Mouse (Mus musculus): ENCODE data around the gene Rbpjl.

Gene Rbpjl

DNA sequence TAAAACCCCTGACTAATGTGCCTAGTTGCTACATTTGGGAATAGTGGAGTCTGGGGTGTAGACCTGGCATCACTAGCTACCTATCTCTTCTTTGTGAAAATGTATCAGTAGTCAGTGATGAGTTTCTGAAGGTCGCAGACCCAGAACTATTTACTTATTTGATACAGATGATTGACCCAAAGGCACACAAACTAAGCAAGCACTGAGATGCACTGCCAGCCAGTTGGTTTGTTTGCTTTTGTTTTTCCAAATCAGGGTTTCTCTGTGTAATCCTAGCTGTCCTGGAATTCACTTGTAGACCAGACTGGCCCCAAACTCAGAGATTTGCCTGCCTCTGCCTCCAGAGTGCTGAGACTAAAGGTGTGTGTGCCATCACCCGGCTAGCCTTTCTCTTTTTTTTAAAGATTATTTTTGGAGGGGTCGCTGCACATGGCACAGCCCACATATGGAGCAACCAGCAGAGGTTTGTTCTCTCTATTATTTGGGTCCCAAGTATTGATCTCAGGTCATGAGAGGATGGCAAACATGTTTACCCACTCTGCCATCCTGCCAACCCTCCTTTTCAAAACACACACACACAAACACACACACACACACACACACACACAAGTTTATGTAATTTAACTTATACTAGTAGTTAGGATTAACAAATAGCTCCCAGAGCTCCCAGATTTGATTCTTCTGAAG is 42.6 kb downstream of the Rbpjl start:
- no peak for DNase-seq (ENCODE audit: low spot score)

DNA sequence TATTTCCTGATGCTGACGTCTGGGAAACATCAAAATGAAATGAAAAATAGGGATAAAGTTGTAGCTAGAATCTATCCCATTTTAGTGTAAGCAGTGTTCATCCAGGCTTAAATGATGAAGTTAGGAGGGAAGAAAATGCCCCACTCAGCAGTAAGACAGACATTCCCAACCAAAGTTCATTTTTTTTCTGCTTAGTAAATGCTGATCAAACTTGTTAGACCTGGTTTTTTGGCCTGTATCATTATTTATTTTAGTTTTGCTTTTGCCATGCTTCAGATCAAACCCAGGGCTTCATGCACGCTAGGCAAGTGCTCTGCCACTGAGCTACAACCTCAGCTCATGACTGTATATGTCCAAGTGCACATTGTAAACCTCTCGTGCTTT is 43.1 kb downstream of the Rbpjl start:
- DNase-seq (ENCODE audit: low spot score), result no peak

DNA sequence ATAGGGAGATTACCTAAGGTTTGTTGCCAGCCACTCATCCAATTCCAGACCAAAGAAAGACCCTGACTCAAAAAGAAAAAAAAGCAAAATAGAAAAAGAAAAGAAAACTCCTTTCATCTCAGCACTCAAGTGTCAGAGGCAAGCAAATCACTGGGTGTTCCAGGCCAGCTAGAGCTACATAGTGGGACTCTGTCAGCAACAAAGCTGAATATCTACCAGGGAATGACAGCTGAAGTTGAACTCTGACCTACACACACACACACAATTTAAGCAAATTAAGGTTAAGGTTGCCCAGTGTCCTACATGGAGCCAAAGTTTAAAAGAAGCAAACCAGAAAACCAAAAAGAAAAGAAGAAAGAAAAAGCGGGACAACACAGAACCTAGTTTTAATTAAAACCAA is 45.2 kb downstream of the Rbpjl start:
- DNase-seq (ENCODE audit: low spot score), result no peak

DNA sequence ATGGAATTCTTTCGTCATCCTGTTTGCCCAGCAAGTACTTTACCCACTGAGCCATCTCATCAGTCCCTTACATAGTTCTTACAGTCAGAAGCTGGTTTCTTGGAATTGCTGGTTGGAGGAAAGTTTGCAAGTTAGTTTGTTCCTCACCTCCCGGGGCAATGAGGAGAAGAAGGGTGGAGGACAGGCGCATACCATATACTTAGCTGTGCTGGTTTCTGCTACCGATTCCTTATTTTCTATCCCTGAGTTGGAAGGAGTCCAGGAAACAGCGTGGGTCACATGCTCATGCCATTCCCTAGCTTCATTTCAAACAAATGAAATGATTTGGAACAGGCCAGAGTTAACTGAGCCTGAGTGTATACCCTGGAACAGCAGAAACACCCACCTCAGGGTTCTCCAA is 46.0 kb downstream of the Rbpjl start:
- DNase-seq (ENCODE audit: low spot score), result no peak

DNA sequence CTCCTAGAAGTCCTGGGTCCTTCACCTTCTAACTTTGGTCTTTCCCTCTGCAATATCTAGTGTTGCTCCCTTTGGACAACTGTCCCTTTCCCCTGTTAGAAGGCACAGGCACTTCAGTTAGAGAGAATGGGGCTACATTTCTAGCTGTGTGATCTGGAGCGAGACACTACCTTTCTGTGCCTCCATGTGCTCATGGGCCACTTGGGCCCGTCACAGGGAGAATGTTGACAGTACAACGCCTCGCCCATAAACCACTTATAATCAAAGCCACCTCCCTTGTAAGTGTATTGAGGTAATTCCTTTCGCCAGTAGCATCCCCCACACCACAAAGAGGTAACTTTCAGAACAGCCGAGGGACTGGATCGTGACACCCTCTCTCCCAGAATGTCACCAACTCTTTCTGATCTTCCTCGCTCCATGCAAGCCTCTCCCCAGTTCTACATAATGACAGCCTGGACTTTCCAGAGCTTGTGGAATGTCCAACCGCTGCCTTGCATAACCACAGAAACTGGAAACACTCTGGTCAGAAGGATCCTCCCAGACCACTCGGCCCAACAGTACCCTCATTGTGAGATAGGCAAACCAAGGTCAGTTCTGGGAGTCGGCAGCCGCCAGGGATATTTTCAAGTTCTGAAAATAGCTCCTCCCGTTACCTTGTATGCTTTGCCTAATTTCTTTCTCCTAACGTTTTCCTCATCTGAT is 46.6 kb downstream of the Rbpjl start:
- DNase-seq (ENCODE audit: low spot score), result no peak

DNA sequence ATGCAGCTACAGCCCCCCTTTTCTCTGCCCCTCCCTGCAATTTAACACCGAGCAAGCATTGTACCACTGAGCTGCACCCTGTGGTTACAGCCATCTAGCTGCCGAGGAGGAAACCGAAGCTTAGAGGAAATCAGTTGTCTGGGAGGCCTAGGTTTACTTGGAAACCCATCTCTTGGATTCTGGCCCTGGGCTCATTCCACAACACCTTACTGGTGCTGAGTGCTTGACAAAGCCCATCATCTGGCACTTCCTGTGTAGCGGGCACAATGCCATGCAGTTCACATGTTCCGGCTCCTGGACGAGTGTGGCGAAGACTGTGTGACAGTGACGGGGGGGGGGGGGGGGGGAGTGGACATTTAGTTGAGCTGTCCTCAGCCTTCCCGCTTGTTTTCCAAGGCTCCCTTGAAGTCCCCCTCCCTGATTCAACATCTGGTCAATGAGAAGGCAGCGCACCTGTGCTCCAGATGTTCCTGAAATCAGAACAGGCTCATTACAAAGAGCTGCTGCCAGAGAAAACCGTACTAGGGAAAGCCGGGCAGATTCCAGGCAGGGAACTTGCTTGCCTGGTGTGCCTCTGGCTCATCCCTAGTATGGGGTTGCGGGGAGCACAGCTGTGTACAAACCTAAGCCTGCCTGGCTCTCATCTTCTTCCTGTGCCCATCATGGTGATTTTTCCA is 49.2 kb downstream of the Rbpjl start:
- DNase-seq (ENCODE audit: low spot score), result peak; percentile 21

DNA sequence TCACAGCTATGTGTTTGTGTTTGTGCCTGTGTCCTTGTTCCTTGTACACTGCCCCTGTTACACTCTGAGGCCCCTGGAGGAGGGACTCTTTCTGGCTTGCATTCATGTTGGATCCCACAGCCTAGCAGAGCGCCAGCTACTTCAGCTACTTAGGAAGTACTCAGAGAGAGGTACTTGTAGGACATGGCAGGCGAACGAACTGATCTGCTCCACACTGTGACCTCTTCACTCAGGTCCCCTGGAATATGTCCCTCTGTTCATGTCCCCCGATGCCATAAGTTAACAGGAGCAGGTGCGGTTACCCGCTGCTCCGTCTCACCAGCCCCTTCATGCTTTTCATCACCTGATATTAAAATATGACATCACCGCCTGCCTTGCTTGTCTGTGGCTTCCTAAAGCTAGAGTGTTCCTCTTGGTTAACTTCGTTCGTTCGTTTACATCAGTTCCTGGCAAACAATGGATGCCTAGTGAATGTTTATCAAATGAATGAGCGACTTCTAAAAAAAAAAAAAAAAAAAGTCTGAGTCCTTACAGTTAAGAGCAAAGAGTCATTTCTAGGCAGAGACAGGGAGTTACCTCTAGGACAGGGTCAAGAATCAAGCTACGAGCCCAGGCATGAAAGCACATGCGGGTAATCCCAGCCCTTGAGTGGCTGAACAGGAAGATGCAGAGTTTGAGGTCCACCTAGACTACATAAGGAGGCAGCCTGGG is 50.3 kb downstream of the Rbpjl start:
- DNase-seq (ENCODE audit: low spot score), result no peak

DNA sequence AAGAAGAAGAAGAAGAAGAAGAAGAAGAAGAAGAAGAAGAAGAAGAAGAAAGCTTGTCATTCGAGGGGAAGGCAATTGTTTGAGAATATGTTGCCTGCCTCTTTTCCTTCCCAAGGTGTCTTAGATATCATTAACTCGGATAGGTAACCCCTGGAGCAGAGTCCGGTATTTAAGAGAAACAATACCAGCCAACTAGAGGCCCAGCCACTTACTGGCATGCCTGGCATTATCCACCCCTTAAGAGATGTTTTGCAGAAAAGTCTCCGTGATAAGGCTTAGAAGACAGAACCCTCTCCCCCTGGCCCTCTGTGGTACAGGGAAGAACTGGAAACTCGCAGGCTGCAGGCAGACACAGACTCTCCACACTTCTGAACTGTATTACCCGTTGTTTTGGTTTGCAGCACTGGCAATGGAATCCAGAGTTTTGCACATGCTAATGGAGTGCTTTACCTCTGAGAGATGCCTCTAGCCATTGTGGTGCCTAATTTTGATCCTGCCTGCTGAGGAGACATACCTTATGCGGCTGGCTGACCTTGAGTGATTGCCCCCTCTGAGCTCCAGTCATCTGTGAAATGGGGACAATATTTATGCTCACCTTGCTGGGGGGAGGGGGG is 51.1 kb downstream of the Rbpjl start:
- DNase-seq (ENCODE audit: low spot score), result no peak

DNA sequence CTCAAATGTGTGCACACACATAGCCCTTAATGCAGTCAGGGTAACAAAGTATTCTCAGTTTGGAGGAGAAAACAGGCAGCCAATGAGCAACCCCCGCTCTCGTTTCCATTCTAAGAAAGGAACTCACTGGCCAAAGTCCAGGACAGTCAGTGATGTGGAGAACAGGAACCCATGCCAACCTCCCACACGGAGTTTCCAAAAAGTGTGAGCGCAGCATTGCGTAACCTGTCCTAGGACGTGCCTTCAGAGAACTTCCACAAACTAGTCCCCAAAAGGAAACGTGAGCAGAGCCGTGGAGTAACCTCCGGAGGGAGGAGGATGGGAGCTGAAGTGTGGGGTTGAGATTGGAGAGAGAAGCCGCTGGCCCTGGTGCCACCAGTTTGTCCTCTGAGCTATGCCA is 51.9 kb downstream of the Rbpjl start:
- DNase-seq (ENCODE audit: low spot score), result no peak

DNA sequence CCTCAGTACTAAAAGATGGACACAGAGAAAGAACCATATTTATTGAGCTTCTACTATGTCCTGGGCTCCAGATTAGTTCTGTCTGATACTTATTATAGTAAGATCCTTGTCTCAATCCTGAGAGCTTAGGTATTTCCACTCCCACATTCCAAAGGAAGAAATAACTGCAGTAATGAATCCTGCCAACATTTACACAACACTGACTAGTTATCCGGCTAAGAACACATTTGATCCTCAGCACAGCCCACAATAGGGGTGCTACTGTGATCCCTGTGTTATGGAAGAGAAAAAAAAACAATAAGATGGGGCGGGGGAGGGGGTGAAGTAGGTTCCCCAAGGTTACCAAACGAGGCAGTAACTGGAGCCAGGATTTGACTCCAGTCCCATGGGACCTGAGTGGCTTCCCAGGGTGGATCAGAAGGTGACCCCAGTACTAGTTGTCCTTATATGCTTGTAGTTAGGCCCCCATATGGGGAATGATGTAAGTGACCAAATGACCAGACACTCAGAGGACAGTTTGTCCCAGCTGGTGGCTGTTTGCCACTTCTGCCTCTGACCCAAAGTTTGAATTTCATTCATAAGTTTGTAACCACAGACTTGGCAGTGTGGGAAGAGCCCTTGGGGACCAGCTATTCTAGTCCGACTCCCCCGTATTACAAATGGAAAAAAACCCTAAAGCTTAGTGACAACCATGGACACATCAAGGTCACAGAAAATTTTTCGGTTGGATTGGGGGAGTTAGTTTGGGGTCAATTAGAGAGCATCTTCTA is 52.7 kb downstream of the Rbpjl start:
- no peak for DNase-seq (ENCODE audit: low spot score)

DNA sequence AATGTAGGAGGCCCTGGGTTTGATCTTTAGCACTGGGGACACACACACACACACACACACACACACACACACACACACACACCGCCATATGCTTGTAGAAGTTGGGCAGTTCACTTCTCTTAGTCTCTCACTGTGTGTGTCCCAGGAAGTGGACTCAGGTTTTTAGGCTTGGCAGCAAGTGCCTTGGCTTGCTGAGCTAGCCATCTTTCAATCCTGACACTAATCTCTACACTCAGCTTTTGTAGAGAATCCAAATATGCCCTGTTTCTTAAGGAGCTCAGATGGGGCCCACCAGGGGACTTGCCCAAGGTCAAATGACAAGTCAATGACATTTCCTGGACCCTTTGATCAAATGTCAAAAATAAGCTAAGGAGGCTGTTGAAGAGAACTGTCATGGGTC is 53.5 kb downstream of the Rbpjl start:
- DNase-seq (ENCODE audit: low spot score), result peak; percentile 10

DNA sequence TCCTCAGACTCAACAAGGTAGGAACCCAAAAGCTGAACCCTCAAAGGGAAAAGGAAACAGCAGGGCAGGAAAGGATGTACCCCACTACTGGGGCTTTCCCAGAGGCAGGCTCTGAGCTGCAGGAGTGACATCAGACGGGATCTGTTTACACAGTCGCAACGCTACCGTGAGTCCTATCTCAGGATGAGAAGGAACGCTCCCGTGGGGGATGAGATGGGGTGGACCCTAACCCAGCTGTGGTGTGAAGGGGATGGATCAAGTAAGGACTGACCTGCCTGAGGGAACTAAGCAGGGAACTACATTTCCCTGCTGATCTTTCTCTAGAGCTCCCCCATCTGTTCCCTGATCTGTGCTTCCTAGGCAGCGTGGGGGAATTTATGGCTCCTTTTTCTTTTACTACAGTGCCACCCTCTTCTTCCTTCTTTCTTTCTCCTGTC is 53.9 kb downstream of the Rbpjl start, which contains the start of gene Sys1:
TSS of gene Sys1 (plus strand) at position 101 of the 437 bp plus-strand sequence.
- peak; percentile 59 for DNase-seq (ENCODE audit: low spot score)

DNA sequence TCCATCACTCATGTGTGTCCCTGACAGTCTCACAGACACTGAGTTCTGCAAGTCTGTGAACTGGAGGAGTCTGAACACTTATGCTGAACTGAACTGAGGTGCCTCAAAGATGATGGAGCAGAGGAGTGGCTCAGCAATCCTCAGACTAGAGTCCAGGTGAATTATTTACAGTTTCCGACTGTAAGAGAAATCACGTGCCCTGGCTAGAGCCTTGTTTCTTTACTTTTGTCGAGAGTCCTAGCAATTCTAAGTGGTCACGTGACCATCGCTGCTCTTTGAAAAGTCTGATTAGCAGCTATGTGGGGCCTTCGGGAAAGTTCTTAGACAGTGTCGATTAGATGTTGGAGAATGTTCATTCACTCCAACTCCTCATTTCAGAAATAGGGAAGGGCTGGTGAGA is 55.0 kb downstream of the Rbpjl start:
- DNase-seq (ENCODE audit: low spot score), result no peak

DNA sequence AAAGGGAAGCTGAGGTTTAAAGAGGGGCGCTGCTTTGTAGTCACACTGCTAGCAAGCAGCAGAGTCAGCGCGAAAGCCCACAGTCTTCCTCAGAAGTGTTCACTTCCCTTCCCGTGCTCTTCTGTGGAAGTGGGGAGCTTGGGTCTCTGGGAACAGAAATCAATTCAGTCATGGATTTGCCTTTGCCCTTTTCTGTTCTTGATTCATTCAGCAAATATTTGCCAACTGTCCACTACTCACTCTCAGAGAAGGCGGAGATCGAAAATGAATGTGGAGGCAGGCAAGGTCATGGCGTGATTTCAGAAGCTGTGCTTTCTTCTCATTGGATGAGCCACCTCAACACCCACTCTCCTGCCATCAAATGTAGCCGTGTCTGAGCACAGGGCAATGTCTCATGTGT is 55.6 kb downstream of the Rbpjl start:
- DNase-seq (ENCODE audit: low spot score), result no peak

DNA sequence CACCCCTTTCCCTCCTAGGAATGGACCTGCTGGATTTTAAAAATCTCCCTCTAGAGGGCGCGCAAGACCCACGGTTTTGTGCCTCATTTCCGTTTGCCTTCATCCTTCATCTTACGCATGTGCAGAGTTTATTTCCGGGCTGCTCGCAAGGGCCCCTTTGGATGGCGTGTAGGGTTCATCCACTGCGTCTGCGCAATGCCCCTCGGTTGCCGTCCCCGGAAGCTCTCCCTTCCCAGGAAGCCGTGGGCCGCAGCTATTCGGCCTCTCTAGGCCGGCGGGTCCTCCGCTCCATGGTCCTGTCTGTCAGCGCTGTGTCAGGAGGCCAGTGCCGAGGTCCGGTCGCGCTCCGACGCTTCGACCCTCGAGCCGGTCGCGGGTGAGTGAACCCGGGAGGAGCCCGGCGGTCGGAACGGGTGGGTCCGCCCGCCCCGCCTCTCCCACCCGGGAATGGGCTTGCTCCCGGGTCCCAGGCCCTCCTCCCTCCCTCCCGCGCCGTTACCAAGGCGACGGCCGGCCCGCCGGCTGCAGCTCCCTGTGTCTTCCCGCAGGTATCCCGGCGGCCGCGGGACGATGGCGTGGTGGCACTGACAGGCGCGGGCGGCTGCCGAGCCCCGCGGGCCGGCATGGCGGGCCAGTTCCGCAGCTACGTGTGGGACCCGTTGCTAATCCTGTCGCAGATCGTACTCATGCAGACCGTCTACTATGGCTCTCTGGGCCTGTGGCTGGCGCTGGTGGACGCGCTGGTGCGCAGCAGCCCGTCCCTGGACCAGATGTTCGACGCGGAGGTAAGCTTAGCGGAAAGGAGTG is 58.0 kb downstream of the Rbpjl start, which contains the start of gene Gm20458:
TSS of gene Gm20458 (plus strand) at position 223 of the 807 bp plus-strand sequence.
- DNase-seq (ENCODE audit: low spot score), result peak; percentile 98
